Mouse (Mus musculus): ENCODE results near the gene Fitm2. TPM values are rescaled to one million over a fixed set of nuclear protein-coding genes. Genes with fewer than 3 reads are reported as not detected.

Fitm2 gene
- 0.36 and 1.1 TPM in 2 replicates for total RNA-seq (2015)
- 0.94 and 1.7 TPM in 2 replicates for total RNA-seq (2017)

DNA sequence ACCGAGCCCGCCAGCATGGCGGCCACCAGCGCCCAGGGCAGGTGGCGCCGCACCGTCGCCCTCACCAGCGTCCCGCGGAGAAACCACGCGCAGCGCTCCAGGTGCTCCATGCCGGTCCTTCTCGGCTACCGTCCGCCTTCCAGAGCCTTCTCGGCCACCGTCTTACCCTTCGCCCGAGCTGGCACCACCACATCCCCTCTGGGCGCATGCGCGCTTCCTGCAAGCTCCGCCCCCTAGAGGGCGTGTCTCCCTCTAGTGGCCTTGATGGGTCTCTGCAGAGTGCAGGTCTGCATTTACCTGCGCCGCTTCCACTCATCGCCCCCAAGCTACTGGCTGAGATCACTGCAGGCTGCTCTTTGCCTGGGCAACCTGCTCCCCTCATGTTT lies at the start of gene Fitm2:
TSS of gene Fitm2 (minus strand) at position 164 of the 386 bp plus-strand sequence.
- ATAC-seq (ENCODE audit: poor library complexity, severe bottlenecking) = peak; percentile 98

- ATAC-seq (ENCODE audit: poor library complexity, severe bottlenecking) = no peak
Observed at GRCm38 (mm10) chr2:163506300-163507004, 34.0 kb upstream of the Fitm2 start, which contains the start of gene Hnf4a. TSS of gene Hnf4a (plus strand) at chr2:163506808.

DNA sequence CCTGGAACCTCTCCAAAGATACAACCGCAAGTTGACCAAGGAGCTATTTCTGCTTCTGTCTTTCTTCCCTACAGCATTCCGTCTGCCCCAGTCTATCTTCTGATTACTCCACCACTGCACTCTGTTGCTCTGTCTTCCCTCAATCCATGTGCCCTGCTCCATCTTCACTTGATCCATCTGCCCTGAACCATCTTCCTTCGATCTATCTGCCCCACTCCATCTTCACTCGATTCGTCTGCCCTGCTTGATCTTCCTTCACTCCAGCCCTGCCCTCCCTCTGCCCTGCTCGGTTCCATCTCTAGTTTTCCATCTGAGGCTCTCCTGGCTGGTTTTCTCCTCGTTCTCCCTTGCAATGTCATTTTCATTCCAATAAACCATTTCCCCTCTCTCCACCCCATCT lies 30.8 kb upstream of the Fitm2 start:
- ATAC-seq (ENCODE audit: poor library complexity, severe bottlenecking) = no peak

- ATAC-seq (ENCODE audit: poor library complexity, severe bottlenecking) = no peak
Observed at GRCm38 (mm10) chr2:163502219-163502618, 29.8 kb upstream of the Fitm2 start.

DNA sequence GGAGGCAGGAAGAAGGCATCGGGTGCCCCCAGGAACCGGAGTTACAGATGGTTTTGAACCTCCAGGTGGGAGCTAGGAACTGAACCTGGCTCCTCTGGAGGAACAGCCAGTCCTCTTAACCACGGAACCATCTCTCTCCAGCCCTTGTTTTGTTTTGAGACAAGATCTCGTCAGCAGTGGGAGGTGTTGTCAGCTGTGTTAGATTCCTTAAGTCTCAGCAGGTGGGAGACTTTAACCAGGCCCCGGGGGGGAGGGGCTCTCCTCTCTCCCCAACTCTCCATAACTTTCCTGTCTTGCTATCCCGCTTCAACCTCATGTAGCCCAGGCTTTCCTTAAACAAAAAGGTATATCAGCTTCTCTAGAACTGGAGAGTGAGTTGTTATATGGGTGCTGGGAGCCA lies 22.0 kb upstream of the Fitm2 start:
- no peak for ATAC-seq (ENCODE audit: poor library complexity, severe bottlenecking)

DNA sequence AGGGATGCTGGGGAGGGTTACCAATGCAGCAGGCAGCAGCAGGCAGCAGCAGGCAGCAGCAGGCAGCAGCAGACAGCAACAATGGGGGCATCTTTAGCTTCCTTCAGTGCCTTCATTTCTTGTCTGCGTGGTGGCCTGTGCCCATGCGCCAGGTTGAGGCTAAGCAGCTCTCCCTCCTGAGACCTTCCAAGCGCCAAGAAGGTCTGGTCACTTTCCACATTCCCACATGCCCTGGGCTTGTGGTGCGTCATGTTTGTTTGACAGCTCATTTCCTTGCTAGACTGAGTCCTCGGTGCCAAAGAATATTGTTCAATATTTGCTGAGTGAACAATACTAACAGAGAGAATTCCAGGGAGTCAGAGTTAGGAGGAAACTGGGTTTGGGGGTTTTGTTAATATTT lies 21.5 kb upstream of the Fitm2 start:
- no peak for ATAC-seq (ENCODE audit: poor library complexity, severe bottlenecking)

DNA sequence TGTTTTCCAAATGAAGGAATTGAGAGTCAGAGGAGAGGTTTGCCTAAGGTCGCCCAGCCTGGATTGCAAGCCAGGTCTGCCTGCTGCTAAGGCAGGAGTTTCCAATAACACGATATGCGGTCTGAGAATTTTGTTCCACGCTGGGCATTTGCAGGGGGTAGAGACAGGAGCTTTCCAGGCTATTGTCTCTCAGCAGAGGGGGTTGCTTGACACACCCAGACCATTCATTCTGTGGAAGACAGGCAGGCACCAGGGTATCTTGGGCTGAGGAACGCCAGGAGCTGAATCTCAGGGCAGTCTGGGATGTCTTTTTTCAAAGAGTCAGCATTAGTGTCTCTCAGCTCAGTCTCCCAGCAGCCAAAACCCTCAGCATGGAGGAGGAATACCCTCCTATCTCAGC lies 20.6 kb upstream of the Fitm2 start:
- no peak for ATAC-seq (ENCODE audit: poor library complexity, severe bottlenecking)

DNA sequence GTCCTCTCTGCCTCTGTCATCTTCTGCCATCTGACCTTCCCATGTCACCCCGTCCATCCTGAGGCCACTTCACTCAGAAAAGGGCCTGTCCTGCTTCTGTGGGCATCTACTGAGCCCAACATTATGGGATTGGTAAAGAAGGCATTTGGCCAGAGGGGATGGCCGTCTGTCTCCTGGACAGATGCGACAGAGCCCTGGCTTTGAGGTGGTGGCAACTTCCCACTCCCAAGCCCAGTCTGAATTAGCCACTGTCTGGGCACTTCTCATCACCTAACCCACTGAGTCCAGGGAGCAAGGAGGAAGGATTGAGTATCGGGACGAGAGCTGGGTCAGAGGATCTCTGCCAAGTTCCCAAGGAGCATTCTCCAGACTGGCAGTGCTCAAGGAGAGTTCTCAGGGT lies 19.6 kb upstream of the Fitm2 start, which contains the start of gene R3hdml:
TSS of gene R3hdml (plus strand) at position 301 of the 400 bp plus-strand sequence.
- no peak for ATAC-seq (ENCODE audit: poor library complexity, severe bottlenecking)

- ATAC-seq (ENCODE audit: poor library complexity, severe bottlenecking) = no peak
Observed at GRCm38 (mm10) chr2:163491351-163491750, 18.9 kb upstream of the Fitm2 start.

DNA sequence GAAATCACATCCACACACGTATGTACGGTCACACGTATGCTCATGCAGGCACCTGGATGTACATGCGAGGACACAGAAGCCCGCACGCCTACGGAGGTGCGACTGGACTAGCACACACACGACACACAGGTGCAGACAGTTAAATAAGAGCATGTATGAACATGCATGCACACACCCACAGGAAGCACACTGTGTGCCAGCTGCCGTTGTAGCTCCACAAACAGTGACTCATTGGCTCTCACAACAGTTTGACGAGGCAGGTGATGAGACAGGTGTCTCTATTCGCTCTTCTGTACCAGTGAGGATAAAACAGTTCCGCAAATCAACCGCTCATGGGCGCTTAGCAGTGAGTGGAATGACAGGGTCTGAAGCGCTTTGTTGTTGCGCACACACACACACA lies 18.2 kb upstream of the Fitm2 start:
- no peak for ATAC-seq (ENCODE audit: poor library complexity, severe bottlenecking)

DNA sequence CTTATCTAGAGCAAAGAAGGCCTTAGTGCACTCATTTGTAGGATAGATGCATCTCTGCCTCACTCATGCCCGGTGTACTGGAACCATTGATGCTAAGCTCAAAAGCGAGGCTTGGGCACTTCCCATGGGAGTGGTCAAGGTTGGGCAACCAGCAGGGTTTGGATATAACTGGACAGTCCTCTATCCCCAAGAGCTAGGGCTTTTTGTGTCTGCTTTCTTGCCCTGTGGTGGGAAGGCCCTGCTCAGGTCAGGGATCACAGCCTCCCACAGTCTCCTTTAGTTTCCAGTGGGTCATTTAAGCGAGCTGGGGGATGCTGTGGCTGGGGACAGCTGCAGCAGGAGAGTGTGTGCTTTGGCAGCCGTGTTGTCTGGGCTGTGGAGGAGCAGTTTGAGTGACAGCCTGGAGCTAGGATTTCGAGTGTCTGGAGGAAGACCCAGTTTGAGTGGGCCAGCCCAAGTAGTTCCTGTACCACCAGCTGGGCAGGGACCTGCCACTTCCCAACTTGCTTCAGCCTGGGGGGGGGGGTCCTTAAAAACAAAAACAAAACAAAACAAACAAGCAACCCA lies 17.4 kb upstream of the Fitm2 start:
- no peak for ATAC-seq (ENCODE audit: poor library complexity, severe bottlenecking)

GRCm38 (mm10) chr2:163487360-163487759 lies 14.9 kb upstream of the Fitm2 start:
- no peak for ATAC-seq (ENCODE audit: poor library complexity, severe bottlenecking)

DNA sequence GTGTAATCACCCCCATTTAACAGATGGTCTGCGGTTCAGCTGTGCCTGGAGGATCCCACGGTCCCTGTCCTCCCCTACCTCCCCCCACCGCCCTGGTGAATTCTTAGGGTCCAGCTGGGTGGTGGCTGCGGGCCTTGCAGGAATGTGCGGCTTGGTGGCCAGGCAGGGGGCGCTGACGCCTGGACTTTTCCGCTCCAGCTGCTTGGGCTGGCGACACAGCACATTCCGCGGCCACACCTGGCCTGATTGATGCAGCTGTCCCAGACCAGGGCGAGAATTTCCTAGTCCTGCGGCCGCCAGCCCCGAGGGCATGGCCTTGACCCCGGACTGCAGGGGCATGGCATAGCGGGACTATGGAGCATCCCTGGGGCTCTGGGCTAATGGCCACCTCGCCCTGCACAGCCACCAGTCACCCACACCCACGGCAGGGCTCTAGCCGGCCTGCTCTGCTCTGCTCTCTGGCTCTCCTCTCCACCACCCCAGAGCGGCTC lies 9.2 kb upstream of the Fitm2 start:
- ATAC-seq (ENCODE audit: poor library complexity, severe bottlenecking) = no peak

GRCm38 (mm10) chr2:163480191-163480825 lies 7.9 kb upstream of the Fitm2 start:
- no peak for ATAC-seq (ENCODE audit: poor library complexity, severe bottlenecking)

DNA sequence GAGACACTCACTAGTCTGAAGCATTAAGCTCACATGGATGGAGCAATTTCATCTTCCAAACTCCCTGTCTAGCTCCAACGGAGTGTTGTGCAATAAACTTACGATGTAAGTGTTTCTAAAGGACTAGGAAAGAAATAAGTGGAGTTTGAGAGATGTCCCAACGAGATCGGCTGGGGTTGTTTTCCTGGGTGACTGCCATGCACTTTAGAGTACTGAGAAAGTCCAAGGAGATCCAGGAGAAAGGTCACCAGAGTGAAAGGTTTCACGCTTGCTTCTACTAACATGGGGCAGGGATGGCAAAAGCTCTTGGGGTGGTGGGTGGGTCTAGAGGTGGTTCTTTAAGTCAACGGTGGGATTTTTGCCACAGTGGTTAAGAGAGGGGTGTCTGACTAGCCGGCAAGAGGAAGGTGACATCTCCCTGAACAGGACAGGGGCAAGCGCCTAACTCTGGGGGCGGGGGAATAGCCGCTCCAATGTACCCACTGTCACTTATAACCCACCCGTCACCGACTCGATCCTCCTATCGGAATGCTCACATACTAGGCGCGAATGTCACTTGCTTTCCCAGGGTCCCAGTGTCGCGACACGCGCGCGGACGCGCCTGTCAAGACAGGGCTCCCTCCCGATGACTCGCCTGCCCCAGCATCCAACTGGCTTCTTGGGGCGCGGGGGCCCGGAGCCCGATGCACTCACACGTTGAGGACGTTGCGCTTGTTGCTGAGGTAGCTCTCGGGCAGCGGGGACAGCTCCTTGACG lies 541 bp downstream of the Fitm2 start:
- ATAC-seq (ENCODE audit: poor library complexity, severe bottlenecking) = no peak; the same call in 1 of the 2 replicates

DNA sequence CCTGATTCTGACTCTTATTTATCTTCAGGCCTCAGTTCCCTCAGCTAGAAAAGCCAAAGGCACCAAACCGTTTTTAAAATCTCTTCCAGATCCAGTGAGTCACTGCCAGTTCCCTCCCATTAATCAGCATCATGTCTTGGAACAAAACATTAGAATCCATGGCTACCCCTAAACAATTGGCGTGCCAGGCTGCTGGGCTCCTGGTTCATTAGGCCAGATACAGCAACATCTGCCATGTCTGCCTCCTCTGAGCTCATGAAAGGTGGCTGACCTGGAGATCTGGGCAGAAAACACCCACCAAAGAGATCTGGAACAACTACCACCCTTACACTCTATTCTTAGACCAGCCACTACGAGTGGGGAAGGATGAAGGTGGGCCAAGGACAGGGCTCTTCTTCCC lies 1.3 kb downstream of the Fitm2 start:
- no peak for ATAC-seq (ENCODE audit: poor library complexity, severe bottlenecking)

GRCm38 (mm10) chr2:163469711-163470110 lies 2.7 kb downstream of the Fitm2 start:
- no peak for ATAC-seq (ENCODE audit: poor library complexity, severe bottlenecking)

DNA sequence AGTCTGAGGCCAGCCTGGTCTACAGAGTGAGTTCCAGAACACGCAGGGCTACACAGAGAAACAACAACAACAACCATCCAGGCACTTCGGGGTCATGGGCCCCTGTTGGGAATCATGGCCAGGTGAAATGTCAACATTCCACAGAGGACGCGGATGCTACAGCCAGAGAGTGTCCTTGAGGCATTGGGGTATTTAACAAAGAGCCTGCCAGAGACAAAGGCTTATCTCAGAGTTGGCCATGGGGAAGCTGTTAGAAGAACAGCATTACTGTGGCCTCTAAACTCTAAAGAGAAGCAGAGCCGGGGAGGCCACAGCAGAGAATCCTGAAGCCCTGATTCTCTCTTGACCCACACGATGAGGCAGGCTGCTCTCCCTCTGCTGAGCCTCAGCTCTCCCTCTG lies 3.6 kb downstream of the Fitm2 start:
- no peak for ATAC-seq (ENCODE audit: poor library complexity, severe bottlenecking)

DNA sequence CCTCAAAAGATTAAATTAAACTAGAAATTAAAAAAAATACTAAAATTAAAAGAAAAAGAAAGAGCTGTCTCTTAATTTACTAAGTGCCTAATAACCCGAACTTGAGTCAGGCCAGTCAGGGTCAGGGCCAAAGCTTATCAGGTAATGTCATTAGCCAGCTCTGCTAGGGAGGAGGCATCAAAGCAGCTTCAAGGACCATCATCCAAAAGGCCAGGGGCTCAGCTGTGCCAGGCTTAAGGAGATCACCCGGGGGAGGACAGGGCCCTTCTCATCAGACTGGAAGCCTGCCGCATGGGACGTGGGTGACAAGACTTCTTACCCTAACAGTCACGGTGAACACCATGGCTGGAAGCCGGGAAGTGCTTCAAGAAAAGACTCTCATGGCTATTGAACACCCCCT lies 4.8 kb downstream of the Fitm2 start:
- no peak for ATAC-seq (ENCODE audit: poor library complexity, severe bottlenecking)

- no peak for ATAC-seq (ENCODE audit: poor library complexity, severe bottlenecking)
Observed at GRCm38 (mm10) chr2:163466771-163467170, 5.7 kb downstream of the Fitm2 start.

GRCm38 (mm10) chr2:163464562-163464961 lies 7.9 kb downstream of the Fitm2 start:
- ATAC-seq (ENCODE audit: poor library complexity, severe bottlenecking) = no peak

Measured in megakaryocyte, adult 5-6 weeks (primary cell).